Mouse (Mus musculus) liver, embryonic 16.5 days (tissue): ENCODE results near the gene Mxi1. TPM values are rescaled to one million over a fixed set of nuclear protein-coding genes. Genes with fewer than 3 reads are reported as not detected.
A peak's percentile ranks its signal among the peaks of the same experiment; 100 is the strongest.

ENCODE experiments used
- ATAC-seq: fragments of 200-750 bp; cut with Nextera tagmentation; 2 replicates; pipeline ENCODE4 v1.8.0; 2017; ENCODE audit warnings: low read depth, mild to moderate bottlenecking, moderate number of reproducible peaks, moderate library complexity
- H3K27ac ChIP-seq: fragments of 300-500 bp; sonication (generic); 2 replicates; pipeline ENCODE4 v1.5.1; 2014; ENCODE audit warnings: mild to moderate bottlenecking, low read length
- H3K27me3 ChIP-seq: fragments of 300-500 bp; sonication (generic); 2 replicates; pipeline ENCODE4 v1.6.1; 2014; ENCODE audit warnings: low read depth, low read length, mixed read lengths; ENCODE audit not compliant: control insufficient read depth, insufficient read depth
- H3K36me3 ChIP-seq: fragments of 300-500 bp; sonication (generic); 2 replicates; pipeline ENCODE4 v1.6.1; 2014; ENCODE audit warnings: mild to moderate bottlenecking; ENCODE audit not compliant: control insufficient read depth, insufficient read depth
- H3K4me1 ChIP-seq: fragments of 300-500 bp; sonication (generic); 2 replicates; pipeline ENCODE4 v1.6.1; 2014; ENCODE audit warnings: low read depth, low read length, mixed read lengths; ENCODE audit not compliant: control insufficient read depth
- H3K4me2 ChIP-seq: fragments of 300-500 bp; sonication (generic); 2 replicates; pipeline ENCODE4 v1.6.1; 2014; ENCODE audit warnings: low read depth, low read length, mixed read lengths
- H3K4me3 ChIP-seq: fragments of 300-500 bp; sonication (generic); 2 replicates; pipeline ENCODE4 v1.5.1; 2014; ENCODE audit warnings: low read depth, mild to moderate bottlenecking, low read length
- H3K9ac ChIP-seq: fragments of 300-500 bp; sonication (generic); 2 replicates; pipeline ENCODE4 v1.6.1; 2014; ENCODE audit warnings: low read depth, low read length
- H3K9me3 ChIP-seq: fragments of 300-500 bp; sonication (generic); replicated peaks from 2 replicates; pipeline ENCODE4 v1.6.1; 2016; ENCODE audit warnings: low read length; ENCODE audit not compliant: control insufficient read depth
- WGBS: fragments of 180-500 bp; shearing (Covaris S2); extraction: QIAGEN DNeasy Blood & Tissue Kit; methylation state at CpG from one replicate; pipeline ENCODE4 v1.1.7; 2014; ENCODE audit not compliant: insufficient replicate concordance; 5-methylcytosine and 5-hydroxymethylcytosine counted together
- polyA plus RNA-seq: library from polyadenylated mRNA; unstranded; fragments of >200 nt; fragmentation: Nextera tagmentation; extraction: Ambion mirVana; gene quantifications from 2 replicates; pipeline ENCODE4 v1.2.1, GENCODE M21; 2015

Gene Mxi1
- polyA plus RNA-seq, 1 experiment from 2014 or later: 16.7 TPM

DNA sequence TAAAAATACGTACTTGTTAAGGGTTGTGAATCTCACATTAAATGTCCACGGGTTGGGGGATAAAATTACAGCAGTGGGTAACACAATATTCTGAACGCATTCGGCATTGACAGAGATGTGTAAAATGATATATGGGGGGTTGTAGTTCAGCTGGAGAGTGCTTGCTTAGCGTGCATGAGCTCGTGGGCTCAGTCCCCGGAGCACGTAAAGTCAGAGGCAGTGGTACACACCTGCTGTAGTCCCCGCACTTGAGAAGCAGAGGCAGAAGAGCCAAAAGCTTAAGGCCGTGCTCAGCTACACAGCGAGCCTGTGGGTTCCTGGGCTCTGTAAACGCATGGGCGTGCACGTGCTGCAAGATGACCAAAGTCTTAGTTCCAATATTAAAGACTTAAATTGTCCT lies 35.4 kb downstream of the Mxi1 start:
- H3K4me1 ChIP-seq: no peaks in the 10 kb centered on the region; the same call in 1 of the 2 replicates
- WGBS: 83% methylated on average over 14 of the region's 14 CpGs
- H3K4me3 ChIP-seq: no peak overlapping the region
- H3K36me3 ChIP-seq: peaks cover 6% of the 10 kb centered on the region; the same call in 1 of the 2 replicates
- H3K27ac ChIP-seq: no peak overlapping the region
- H3K9me3 ChIP-seq: no peaks in the 10 kb centered on the region
- H3K9ac ChIP-seq: no peak overlapping the region
- H3K27me3 ChIP-seq: no peaks in the 10 kb centered on the region
- no peak for ATAC-seq
- H3K4me2 ChIP-seq: no peak overlapping the region

DNA sequence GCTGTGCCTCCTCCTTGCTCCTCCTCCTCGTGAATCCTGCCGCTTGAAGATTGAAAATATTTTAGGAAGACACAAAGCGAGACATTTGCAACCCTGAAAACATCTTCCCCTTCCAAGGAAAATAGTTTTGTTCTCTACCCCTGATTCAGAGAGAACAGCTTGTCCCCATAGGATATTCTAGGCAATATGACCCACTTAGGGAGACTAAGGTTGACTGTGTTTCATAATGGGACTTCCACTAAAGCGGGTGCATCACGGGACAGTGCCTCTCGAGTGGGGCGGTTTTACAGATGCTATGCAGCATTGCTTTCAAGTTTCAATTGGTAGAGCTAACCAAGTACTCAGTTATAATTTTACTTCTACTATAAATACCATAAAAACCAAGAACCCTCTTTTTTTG lies 43.5 kb downstream of the Mxi1 start:
- H3K27me3 ChIP-seq: no peaks in the 10 kb centered on the region
- WGBS: 91% methylated on average over 7 of the region's 7 CpGs
- no peak for ATAC-seq

DNA sequence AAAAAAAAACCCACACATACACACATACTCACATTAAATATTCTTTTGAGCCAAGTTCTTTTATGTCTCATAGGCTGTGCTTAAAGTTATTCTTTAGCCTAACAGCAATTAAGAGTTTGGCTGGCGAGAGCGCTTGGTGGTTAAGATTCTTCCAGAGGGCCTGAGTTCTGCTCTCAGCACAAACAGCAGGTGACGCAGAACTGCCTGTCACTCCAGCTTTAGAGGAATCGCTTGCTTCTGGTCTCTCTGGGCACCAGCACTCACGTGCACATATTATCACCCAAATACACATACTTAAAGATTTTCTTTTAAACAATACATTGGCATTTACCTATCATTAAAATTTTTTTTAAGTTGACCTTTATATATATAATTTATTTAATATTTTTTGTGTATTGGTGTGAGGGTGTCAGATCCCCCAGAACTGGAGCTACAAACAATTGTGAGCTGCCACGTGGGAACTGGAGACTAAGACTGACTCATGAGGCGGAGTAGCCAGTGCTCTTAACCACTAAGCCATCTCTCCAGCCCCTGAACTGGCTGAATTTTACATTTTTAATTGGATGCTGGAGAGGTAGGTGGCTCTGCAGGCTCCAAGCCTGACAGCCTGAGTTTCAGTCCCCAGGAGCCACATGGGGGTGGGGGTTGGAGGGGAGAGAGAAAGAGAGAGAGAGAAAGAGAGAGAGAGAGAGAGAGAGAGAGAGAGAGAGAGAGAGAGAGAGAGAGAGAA lies 44.1 kb downstream of the Mxi1 start:
- no peaks in the 10 kb centered on the region for H3K4me1 ChIP-seq
- ATAC-seq: no peak
- H3K4me2 ChIP-seq: no peak overlapping the region
- 79% methylated on average over 7 of the region's 7 CpGs for WGBS
- no peaks in the 10 kb centered on the region; the same call in 1 of the 2 replicates for H3K36me3 ChIP-seq
- H3K27me3 ChIP-seq: no peaks in the 10 kb centered on the region
- no peak overlapping the region for H3K4me3 ChIP-seq
- H3K27ac ChIP-seq: no peak overlapping the region
- H3K9me3 ChIP-seq: no peaks in the 10 kb centered on the region
- H3K9ac ChIP-seq: no peak overlapping the region

More for the DNA sequence above, 43.5 kb downstream of the Mxi1 start:
- Histone ChIP-seq H3K4me1 (no peaks in the 10 kb centered on the region), H3K4me3 (no peak overlapping the region), H3K9ac (no peak overlapping the region), H3K27ac (no peak overlapping the region), H3K4me2 (no peak overlapping the region), H3K9me3 (no peaks in the 10 kb centered on the region), H3K36me3 (no peaks in the 10 kb centered on the region; the same call in 1 of the 2 replicates)

DNA sequence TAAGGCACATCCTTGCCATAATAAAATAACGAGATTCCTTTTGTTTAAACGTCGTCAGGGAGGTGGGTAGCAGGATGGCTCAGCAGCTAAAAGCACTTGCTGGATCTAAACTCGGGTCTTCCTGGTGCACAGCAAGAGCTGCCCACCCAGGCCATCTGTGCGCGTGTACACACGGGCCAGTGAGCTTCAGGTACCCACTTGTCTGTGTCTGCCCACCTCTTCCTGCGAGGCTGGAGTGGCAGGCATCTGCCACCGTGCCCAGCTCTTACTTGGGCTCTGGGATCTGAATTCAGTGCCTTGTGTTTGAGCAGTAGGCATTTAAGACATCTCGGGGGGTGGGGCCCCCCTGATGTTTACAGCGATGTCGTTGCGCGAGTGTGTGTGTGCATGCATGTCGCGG lies 44.7 kb downstream of the Mxi1 start:
- 89% methylated on average over 16 of the region's 16 CpGs for WGBS
- Histone ChIP-seq H3K4me3 (no peak overlapping the region), H3K9ac (no peak overlapping the region), H3K4me2 (no peak overlapping the region), H3K36me3 (no peaks in the 10 kb centered on the region; the same call in 1 of the 2 replicates), H3K27me3 (no peaks in the 10 kb centered on the region), H3K27ac (no peak overlapping the region), H3K9me3 (no peaks in the 10 kb centered on the region), H3K4me1 (no peaks in the 10 kb centered on the region)
- ATAC-seq: no peak

DNA sequence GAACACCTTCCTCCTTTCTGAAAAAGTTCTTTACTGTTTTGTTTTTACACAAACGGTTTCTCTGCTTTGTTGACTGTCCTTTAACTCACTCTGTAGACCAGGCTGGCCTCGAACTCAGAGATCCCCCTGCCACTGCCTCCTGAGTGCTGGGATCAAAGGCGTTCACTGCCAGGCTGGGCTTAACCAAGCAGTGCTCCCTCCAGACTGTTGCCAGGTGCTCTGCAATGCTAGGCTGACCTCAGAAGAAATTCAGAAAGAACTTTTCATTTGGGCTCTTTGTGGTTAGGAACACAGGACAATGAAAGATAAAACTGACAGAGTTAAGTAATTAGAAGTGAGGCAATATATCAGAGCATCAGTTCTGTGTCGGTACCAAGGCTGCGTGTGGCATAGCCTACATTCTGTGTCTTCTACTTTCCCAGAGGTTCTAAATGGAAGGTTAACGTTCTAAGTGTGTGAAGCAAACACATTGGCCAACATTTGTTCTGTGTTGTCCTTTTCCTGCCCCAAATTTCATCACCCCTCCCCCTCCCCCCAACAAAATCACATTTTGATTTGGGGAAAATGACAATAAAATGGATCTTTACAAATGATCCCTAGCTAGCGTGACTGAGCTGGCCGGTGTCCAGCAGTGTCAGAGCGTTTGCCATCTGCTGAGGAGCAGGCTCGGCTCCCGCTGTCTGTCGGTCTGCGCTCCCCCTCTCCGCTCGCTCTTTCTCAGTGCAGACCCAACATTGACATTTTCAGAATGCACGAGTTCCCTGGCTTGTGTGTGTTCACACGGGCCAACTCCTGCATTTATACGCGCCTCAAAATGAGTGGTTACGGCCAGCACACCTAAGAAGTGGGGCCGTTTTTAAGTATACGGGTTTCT lies 49.1 kb downstream of the Mxi1 start:
- Histone ChIP-seq H3K27me3 (no peaks in the 10 kb centered on the region), H3K4me3 (no peak overlapping the region), H3K9ac (no peak overlapping the region), H3K4me2 (0 out of 2 replicates have a peak overlapping the region, but pooled peaks have one; percentile 1), H3K27ac (no peak overlapping the region), H3K4me1 (peaks cover 8% of the 10 kb centered on the region), H3K36me3 (no peaks in the 10 kb centered on the region; the same call in 1 of the 2 replicates), H3K9me3 (no peaks in the 10 kb centered on the region)
- WGBS: 74% methylated on average over 22 of the region's 22 CpGs
- peak; percentile 36; the same call in 1 of the 2 replicates for ATAC-seq

DNA sequence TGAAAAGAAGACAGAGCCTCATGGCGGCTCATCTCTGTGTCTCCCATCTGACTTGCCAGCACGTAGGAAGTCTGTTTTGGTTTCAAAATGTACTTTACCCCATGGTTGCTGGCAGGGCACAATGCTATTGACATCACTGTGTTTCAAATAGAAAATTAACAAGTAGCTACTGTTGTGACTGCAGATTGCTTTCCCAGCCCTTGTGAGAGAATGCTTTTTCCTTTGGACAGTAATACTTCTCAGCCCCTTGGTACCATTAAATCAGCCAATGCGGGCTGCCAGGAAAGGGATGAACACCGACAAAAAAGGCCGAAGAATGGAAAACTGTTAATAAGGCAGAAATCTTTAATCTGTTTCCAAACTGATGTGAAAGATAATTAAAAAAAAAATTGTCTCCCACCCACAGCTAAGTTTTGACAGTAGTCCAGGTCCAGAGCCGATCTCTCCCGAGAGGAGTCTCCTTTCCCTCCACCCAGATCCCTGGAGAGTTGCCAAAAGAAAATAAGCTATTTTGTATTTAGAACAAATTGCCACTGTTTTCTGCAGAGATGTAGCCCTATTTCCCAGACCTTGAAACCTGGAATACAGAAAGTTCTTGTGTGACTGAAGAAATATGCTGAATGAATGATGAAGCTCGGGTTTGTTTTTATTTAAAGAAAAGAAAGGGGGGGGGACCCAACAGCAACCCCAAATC lies 50.1 kb downstream of the Mxi1 start:
- Histone ChIP-seq H3K4me1 (peaks cover 8% of the 10 kb centered on the region), H3K9me3 (no peaks in the 10 kb centered on the region), H3K4me2 (peak overlapping the region; percentile 1; the same call in 1 of the 2 replicates), H3K27ac (no peak overlapping the region), H3K27me3 (no peaks in the 10 kb centered on the region), H3K4me3 (no peak overlapping the region), H3K9ac (no peak overlapping the region), H3K36me3 (no peaks in the 10 kb centered on the region; the same call in 1 of the 2 replicates)
- 72% methylated on average over 8 of the region's 8 CpGs for WGBS
- ATAC-seq: peak; percentile 38; the same call in 1 of the 2 replicates

DNA sequence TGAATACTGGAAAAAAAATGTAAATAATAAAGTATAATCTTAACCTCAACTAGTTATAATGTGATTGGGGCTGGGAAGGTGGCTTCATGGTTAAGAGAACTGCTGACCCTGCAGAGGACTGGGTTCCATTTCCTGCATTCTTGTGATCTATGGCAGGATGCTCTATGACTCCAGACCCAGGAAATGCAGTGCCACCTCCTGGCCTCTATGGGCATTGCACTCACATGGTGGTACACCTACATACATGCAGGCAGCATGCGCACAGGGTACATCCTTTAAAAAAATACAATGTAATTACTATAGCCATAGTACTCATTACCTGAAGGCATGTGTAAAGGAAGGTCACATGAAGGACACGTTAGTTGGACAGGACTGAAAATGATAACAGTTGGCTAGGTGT lies 52.6 kb downstream of the Mxi1 start:
- Histone ChIP-seq H3K27ac (no peak overlapping the region), H3K36me3 (no peaks in the 10 kb centered on the region), H3K4me1 (peaks cover 8% of the 10 kb centered on the region), H3K9me3 (no peaks in the 10 kb centered on the region), H3K9ac (no peak overlapping the region), H3K27me3 (no peaks in the 10 kb centered on the region), H3K4me2 (no peak overlapping the region), H3K4me3 (no peak overlapping the region)
- 40% methylated on average over 2 of the region's 2 CpGs for WGBS
- no peak for ATAC-seq

DNA sequence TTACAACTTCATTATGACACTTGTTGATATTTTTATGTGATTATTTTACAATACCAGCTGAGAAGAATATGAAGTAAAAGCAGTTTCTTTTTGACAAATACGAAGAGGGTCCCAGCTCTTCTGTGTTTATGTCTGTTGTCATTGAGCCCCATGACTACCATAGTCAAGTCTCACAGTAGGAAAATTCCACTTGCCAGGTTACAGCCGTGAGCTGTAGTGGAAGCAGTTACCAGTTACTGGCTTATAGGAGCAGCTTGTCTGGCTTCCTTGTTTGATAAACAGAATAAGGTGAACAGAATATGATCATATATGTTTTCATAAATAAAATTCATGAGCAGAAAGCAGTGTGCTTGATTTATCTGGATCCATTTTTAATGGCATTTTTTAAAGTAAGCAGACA lies 54.2 kb downstream of the Mxi1 start:
- Histone ChIP-seq H3K4me3 (no peak overlapping the region), H3K36me3 (no peaks in the 10 kb centered on the region), H3K27ac (no peak overlapping the region), H3K4me2 (no peak overlapping the region), H3K4me1 (peaks cover 13% of the 10 kb centered on the region), H3K27me3 (no peaks in the 10 kb centered on the region), H3K9me3 (no peaks in the 10 kb centered on the region), H3K9ac (no peak overlapping the region)
- no peak for ATAC-seq
- WGBS: 77% methylated on average over 2 of the region's 2 CpGs
